Mouse (Mus musculus) ES-E14 (cell line): ENCODE data around the gene Dgkd.

Experiments
- CHD2 ChIP-seq: IDR thresholded peaks from 2 replicates; pipeline ENCODE4 v1.6.1; 2014; ENCODE audit warnings: mild to moderate bottlenecking, low read depth, low read length, inconsistent platforms
- HCFC1 ChIP-seq: IDR thresholded peaks from 2 replicates; pipeline ENCODE4 v1.6.1; 2012; ENCODE audit warnings: low read length, inconsistent platforms, borderline replicate concordance; ENCODE audit not compliant: insufficient read depth
- MAFK ChIP-seq: IDR thresholded peaks from 2 replicates; pipeline ENCODE4 v1.6.1; 2014; ENCODE audit warnings: mild to moderate bottlenecking, low read depth, low read length, inconsistent platforms; ENCODE audit not compliant: insufficient read depth
- ZC3H11A ChIP-seq: IDR thresholded peaks from 2 replicates; pipeline ENCODE4 v1.6.1; 2012; ENCODE audit warnings: low read depth, mild to moderate bottlenecking, inconsistent platforms, low read length, borderline replicate concordance
- ZNF384 ChIP-seq: IDR thresholded peaks from 2 replicates; pipeline ENCODE4 v1.6.1; 2012; ENCODE audit warnings: low read depth, low read length, inconsistent platforms

- TF ChIP-seq ZC3H11A: no peak
- no peak for TF ChIP-seq HCFC1
- no peak for TF ChIP-seq CHD2
- no peak for TF ChIP-seq ZNF384
- TF ChIP-seq MAFK: no peak
Measured at GRCm38 (mm10) chr1:87947681-87948091, 94.6 kb downstream of the Dgkd start.
